Mouse (Mus musculus): Measurements from ENCODE around the gene Dmac2.

The Dmac2 gene

DNA sequence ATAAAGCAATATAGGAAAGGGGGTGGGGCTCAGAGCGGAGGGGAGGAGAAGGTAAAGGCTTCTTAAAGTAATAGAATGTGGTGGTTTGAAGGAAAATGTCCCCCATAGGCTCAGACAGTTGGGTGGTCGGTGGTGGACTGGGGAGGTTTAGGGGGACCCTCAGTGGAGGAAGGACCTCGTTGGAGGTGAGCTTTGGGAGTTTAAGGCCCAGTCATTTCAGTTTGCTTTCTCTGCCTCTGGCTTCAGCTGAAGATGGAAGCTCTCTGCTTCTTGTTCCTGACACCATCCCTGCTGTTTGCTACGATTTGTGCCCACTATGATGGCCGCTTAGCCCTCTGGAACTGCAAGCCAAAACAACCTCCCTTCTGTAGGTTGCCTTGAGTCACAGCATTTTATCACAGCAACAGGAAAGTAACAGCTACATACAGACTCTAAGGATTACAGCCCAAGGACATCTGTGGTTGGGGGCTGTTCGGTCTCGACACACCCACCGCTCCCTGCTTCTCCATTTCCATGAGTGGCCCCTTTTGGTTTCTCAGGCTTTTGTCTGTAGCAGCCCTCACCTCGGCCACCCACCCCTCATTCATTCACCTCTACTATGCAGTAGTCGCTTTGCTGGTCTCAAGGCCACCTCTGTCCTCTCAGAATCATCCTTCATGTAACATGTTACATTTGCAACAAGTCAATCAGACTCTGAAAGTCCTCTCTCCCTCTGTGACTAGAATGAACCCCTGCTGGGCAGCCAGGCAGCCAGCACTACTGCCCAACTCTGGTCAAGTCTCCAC lies 1.6 kb upstream of the Dmac2 start:
- peak; percentile 32 for DNase-seq

DNA sequence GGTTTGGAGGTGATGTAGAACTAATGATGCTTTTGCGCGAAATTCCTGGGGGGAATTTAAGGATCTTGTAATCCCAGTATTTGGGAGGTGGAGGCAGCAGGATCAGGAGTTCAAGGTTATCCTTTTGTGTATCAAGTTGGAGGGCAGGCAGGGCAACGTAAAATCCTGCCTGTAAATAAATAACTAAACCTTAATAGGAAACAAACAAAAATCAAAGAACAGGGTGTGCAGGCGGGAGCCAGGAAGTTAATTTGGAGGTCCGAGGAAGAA lies 443 bp downstream of the Dmac2 start:
- DNase-seq: no peak

DNA sequence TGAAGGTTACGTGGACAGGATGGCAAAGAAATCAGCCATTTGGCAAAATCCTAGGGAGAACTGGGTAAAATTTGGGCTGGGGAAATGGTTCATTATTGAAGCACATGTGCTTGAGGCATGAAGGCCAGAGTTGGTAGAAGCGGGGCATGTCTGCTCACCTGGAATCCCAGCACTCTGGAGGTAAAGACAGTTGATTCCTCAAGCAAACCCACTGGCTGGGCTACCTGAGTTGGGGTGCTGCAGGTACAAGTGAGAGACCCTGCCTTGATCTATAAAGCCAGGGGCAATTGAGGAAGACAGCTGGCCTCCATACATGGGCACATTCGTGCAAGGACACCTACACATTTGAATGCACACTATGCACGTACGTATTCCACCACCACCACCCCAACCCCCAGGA lies 887 bp downstream of the Dmac2 start:
- no peak for DNase-seq

DNA sequence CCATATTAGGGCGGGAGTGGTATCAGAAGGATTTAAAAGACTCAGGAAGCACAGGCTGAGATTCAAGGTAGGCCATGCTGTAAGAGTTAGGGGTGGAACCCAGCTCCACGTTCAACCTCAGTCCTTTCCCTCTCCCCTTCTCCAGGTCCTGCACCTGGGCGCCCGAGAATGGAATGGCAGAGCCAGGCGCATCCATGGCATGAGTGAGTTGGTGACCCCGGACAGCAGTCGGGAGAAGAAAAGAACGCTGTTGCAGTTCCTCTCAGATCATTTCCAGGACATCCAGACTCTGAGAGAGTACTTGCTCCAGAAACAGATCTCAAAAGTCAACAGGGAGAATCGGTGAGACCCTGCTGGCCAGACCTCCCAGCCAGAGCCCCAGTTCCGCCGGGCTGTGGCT lies 1.5 kb downstream of the Dmac2 start:
- peak; percentile 20 for DNase-seq

DNA sequence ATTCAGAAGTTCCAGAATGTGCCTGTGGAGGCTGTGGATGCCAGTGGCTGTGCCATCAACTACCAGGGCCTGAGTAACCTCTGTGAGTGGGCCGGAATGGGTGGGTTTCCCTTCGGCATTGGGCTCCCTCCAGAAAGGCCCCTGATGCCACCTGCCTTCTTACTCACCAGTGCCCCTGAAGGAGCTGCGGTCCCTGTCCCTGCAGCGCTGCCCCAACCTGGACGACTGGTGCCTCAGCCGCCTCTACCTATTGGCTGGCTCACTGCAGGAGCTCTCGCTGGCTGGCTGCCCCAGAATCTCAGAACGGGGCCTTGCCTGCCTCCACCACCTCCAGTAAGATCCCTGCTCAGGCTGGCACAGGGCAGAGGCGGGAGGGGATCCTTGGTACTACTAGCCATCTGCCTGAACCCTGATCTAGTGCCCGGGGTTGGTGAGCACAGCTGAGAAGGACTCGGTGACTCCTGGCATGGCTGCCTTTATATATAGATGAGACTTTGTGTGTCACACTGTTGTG lies 4.7 kb downstream of the Dmac2 start:
- DNase-seq: peak; percentile 54

DNA sequence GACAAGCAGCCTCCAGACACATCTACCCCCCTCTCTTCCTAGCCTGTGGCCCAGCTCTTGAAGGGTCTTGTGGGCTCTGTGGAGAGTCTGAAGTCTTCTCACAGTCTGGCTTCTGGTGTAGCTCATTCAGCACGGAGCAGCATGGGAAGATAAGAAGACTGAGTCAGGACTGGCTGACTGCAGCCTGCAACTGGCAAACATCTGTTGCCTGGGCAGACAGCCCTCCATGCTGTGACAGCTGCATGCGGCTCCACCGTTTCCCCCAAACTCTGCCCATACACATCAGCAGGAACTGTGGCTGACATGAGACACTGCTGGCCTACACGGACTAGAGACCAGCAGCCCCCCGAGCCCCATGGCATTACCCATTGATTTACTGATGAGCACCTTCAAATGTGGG lies 5.6 kb downstream of the Dmac2 start:
- DNase-seq: peak; percentile 25

DNA sequence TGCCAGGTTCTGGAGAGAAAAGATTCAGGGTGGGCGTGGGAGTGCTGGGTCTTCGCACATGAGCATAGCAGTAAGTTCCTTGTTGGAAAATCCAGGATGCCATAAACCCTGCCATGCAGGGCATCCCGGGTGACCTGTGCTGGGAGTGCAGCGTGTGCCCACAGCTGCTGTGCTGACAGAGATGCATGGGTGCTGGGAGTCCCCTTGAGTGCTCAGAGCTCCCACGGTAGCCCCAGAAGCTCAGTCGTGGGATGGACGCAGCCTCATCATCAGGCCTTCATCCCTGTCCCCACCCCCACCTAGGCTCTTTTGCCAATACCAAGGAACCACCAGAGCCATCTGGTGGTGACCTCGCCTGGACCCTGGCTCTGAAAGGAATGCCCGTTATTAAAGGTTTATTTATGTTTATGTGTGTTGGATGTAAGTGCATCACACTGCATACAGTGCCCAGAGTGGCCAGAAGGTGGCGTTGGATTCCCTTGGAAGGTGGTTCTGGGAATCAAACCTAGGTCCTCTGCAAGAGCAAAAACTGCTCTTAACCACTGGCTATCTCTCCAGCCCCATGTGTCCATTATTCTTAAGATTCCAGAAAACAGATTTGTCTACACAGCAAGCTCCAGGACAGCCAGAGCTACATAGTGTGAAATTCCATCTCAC lies 6.5 kb downstream of the Dmac2 start:
- peak; percentile 54 for DNase-seq

DNA sequence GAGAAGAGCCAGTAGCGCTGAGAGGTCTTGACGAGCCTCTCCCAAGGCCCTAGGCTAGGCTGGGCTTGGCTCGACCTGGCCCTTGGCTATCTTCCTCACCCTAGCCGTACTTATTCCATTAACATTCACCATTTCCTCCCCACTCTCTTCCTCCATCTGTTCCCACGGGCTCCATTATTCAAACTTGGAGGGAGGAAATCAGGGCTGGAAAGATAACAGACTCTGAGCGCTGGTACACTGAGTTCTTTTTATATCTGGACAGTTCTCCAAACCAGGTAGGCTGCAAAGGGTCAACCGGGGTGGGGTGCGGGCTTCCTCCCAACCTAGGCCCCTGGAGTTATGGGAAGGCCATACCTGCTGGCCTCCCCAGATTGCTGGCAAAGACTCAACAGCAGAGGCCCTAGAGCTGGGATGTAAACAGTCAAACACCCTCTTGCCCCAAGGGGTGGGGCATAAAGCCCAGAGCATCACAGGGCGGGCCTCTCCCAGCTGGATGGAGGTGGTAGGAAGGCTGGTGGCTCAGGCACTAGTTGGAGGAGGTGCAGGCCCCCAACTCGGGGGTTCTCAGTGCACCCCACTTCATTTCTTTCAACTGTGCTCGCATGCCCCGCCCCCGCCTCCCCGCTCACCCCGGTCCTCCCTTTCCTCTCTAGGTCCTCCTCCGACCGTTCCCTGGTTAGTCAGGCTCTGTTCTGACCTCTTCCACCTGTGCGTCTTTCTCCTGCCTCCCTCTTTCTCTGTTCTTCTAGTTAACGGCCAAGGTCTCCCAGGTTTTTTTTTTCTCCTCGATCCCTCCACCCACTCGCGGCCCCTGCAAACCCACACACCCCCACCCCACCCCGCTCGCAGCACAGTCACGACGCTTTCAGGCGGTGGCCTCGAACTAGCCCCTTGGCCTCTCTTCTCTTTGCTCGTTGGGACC lies 7.6 kb downstream of the Dmac2 start, which contains the start of gene B3gnt8:
B3gnt8 (plus strand) TSS at position 146 of the 922 bp plus-strand sequence.
- peak; percentile 72 for DNase-seq

DNA sequence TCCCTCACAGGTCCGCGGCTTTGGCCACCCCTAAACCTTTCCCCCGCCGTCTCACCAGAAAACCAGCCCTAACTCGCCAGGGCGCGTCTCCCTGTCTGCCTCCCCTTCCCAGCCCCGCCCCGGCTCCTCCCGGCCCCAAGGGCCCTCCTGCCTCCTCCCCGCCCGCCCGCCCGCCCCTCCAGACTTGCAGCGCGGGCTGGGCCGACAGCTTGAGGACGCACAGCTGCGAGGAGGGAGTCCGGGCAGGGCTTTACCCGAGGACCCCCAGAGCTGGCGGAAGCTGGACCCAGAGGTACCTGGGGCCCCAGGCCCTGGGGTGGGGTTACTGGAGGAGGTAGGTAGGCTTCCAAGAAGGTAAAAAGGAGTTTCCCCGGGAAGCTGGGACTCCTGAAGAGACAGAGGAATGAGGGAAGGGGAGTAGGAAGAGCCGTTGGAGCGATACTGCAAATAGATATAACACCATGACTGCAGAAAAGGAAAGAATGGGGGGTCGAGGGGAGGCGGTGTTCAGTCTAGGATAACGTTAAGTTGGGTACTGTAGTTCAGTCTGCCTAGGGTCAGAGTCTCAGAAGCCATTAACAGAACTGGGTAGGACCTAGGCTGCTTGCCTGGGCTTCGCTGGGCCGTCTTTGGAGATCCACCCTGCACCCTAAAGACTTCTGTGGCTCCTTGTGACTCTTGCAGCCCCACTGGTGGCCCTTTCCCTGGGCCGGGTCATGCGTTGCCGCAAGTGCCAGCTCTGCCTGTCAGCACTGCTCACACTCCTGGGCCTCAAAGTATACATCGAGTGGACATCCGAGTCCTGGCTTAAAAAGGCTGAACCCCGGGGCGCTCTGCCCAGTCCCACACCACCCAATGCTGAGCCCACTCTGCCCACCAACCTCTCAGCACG lies 8.5 kb downstream of the Dmac2 start:
- DNase-seq: peak; percentile 25

DNA sequence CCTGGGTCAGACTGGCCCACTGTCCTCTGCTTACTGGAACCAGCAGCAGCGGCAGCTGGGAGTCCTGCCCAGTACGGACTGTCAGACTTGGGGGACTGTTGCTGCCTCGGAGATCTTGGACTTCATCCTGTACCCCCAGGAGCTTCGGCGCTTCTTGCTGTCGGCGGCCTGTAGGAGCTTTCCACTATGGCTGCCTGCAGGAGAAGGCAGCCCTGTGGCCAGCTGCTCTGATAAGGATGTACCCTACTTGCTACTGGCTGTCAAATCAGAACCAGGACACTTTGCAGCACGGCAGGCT lies 9.1 kb downstream of the Dmac2 start:
- DNase-seq: peak; percentile 37

DNA sequence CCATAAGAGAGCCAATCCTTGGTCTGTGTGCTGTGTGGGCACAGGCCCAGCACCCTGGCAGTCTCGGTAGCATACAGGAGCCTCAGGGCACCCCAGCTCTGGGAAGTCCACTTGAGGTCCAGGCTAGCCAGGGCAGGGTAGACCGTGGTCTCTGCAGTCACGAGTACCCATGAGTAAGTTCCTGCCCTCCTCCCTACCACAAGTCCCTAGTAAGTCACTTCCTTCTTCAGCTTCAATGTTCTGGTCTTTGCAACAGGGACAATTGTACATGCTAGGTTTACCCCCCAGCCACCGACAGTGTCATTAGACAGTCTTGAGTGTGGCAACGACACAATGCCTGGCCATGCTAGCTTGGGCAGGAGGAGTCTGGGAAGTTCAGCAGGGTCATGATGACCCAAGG lies 13.5 kb downstream of the Dmac2 start:
- no peak for DNase-seq

DNA sequence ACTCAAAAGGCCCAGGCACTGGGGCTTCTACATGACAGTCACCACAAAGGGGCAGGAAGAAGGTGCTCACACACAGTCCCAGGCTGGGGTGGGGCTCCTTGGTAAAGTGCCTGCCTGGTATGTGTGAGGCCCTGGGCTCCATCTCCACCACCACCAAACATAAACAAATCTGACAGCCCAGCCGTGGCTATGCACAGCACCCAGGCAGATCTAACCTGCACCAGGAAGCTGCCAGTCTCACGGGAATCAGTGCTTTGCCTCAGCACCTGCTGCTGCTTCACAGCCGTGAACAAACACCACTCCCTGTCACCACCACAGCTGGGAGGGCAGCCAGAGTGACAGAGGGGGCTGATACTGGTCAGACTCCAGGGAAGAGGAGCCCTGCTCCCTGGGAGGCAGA lies 17.2 kb downstream of the Dmac2 start:
- DNase-seq: no peak

DNA sequence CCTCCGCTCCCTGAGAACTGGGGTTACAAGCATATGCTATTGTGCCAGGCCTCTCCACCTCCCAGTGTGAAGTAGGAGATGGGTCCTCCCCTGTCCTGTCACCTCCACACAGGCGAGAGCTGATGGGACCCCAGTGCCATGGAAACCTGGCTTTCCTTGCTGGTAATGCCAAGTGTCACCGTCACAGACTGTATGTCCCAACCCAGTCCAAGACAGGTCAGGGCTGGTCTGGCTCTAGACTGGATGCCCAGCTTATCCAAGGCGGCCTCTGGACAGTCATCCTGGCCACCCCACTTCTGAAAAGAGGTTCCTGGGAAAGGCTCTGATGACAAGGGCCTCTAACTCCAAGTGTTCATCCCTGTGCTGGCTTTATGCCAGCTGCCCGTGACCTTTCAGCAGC lies 17.9 kb downstream of the Dmac2 start:
- DNase-seq: no peak

DNA sequence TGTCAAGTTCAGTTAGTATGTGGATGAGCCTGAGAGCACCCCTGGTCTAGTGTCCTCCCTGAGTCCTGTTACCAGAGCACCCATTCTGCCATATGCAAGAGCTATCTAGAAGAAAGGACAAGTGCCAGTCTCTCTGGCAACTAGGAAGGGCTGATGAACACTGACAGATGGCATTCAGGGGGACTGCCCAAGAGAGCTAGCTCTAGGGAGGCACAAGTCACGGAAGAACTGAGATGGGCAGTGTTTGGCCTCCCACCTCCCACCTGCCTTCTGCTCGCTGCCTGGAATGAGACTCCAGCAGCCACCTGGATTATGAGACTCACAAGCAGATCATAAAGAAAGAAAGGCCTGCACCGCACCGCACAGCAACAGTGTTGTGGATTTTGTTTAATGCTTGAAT lies 20.5 kb downstream of the Dmac2 start:
- DNase-seq: peak; percentile 68

DNA sequence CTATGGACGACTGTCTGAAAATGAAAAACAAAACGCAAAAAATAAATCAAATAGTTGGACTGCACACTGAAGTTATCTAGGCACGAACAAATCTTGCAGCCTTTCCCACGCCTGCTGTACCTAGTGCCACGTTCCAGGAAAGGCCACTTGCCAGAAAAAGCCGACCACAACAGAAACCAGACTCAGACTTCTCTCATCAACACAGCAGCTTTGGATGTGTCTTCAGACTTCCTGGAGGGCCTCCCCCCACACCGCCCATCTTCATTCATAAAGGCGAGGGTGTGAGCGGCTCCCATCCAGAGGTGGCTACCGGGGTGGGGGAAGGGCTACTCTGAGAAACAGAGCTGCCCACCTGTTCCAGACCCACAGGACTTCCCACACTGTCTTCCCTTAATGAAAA lies 24.9 kb downstream of the Dmac2 start:
- no peak for DNase-seq

DNA sequence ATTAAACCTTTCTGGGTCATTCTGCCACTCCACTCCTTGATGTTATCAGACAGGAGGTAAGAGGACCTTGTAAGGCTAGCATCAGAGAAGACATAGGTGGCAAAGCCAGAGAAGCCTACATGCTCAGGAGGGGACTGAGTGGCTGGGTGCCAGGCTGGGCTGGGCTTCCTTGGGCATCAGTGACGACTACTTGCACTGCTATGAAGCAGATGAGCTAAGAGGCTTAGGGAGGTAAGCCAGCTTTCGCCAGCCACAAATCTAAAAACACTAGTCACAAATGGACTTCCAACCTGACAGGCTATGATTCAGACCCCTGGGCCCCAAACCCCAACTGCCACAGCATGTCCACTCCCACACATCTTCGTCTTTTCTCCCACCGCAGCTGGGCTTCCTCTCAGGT lies 25.4 kb downstream of the Dmac2 start:
- no peak for DNase-seq

DNA sequence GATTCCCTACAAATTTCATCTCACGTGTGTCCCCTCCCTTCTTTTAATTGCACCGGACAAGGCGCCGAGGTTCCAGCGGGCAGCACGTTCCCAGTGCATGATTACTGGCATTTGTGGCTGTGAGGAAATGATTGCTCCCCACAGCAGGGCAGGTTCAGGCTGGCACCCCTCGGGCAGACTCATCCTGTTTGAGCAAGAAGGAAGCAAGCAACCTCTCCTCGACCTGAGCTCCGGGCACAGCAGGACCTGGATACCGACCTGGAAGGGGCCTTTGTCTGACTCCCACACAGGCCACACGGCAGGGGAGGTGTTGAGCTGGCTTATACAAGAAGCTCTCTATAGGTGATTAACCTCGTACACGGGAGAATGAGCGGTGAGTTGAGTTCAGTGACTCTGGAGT lies 25.9 kb downstream of the Dmac2 start:
- no peak for DNase-seq

DNA sequence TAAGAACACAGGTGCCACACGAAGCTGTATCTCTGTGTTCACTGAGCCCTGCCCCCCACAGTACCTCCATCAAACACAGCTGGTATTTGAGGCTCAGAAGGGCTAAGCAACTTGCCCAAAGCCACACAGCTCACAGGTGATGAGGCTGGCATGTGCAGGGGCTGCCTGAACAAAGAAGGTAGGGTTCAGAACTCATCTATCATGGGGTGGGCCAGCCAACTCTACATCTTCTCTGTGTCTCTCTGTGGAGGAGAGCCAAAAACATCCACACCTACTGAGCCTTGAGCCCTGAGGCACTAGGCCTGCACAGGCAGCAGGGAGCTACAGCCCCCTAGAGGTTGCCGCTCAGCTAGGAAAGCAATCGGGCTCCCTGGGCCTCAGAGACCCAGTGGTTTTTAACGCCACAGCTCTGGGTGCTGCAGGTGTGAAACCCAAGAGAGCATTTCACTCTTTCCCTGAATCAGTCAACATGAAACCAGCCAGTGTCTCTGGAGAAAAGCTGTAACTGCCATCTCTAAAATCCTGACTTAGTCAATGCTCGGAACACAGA lies 28.4 kb downstream of the Dmac2 start:
- no peak for DNase-seq

DNA sequence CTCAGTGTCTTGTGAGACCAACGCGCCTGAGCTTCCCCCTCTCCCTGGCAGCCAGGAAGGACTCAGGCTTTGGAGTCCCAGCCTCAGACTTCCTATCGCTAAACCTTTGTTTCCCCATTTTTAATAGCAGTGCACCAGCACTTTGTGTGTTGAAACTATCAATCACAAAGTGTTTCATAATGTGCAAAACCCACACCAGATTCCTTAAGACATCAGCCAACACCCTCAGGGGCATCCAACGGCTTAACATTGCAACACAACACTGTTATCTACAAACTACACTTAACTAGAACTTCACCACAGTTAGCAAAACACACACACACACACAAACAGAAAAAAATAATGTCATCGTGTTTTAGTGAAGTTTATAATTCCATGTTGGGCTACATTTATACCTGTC lies 30.6 kb downstream of the Dmac2 start:
- no peak for DNase-seq

DNA sequence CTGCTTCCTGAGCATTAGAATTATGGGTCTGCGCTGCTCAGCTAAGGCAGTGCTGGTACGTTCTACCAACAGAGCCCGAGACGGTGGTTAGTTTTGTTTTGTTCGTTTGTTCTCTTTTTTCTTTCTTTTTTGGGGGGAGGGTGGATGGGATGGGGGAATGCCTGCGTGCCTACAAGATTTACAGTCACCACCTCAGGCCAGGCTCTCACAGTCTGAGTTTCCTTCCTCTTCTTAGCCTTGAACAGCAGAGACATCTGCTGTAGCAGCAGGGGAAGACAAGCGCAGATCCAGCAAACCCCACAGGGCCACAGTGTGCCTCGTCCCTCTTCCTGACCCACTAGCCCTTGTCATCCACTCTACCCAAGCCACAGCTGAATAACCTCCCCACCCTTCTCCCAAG lies 32.1 kb downstream of the Dmac2 start:
- no peak for DNase-seq

DNA sequence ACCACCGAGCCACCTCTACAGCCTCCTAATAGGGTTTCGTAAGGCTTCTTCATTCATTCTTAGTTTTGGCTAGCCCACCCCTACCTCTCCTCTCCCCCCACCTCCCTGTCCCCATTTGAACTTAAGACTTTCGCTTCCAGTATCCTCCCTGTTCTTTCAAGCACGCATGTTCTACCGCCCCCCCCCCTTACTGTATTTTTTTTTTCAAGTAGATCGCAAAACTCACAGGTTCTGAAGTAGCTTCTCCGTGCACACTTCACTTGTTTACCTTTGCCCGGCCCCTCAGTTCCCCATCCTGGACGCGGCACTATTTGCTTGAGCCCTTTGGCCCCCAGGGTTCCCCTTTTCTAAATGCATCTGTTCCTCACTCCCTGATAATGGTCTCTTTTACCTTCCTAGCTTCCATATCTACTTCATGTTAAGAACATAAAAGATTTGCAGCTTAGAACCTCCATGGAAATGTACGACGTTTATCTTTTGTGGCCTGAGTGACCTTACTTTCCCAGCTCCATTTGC lies 33.1 kb downstream of the Dmac2 start:
- DNase-seq: no peak

Measured in cerebellum, adult 9-10 months (tissue).